Mouse (Mus musculus) activated CD4-positive, CD25-positive, alpha-beta regulatory T cell, adult 4 months (primary cell): ENCODE measurements at regions not wholly inside any gene's neighbourhood (a gene's known extent, or its start where the extent isn't known, plus 50 kb on each side); places are given as distances from the start of the nearest gene placed in this dataset.
A peak's percentile ranks its signal among the peaks of the same experiment; 100 is the strongest.
"Not testable (repeated sequence)": the region's sequence is repeated elsewhere in the genome, so short reads cannot be mapped to it uniquely, and the experiment has no call there.

ENCODE experiments used
- ATAC-seq: one replicate; pipeline ENCODE4 v1.8.0; 2017

- not testable (repeated sequence) for ATAC-seq
Observed at GRCm38 (mm10) chr4:145774241-145774761, 94.3 kb upstream of the Zfp986 start.

GRCm38 (mm10) chr4:145774884-145775283, 93.7 kb upstream of the Zfp986 start:
- ATAC-seq: not testable (repeated sequence)

- not testable (repeated sequence) for ATAC-seq
Observed at GRCm38 (mm10) chr4:145776531-145776930, 92.1 kb upstream of the Zfp986 start.

- ATAC-seq: peak; percentile 86
Observed at GRCm38 (mm10) chr4:145781281-145781896, 87.2 kb upstream of the Zfp986 start.

GRCm38 (mm10) chr4:145814674-145815073, 53.9 kb upstream of the Zfp986 start:
- ATAC-seq: not testable (repeated sequence)
